ENCODE assay signal across 28 mouse cellular contexts in genomic region chr9:115046701-115047100, GRCm38 (mm10).
A peak's percentile ranks its signal among the peaks of the same experiment; 100 is the strongest.
DNase-seq lines count a peak whose midpoint lies in the region; ATAC-seq and TF ChIP-seq lines count a peak whose summit lies in the region.
"Had no signal": no experiment of that assay in that cellular context is flagged by ENCODE, and none has a peak within 500 bp of the region (broad histone marks: within the 10 kb centered on the region; RNA-seq: fewer than 3 reads in every experiment).

No protein-coding gene starts in this region.

- no peaks in the 10 kb centered on the region for H3K36me3 ChIP-seq in midbrain, embryonic 10.5 days
- H3K36me3 ChIP-seq in midbrain, postnatal 0 days (ENCODE audit: insufficient read depth, low read length): no peaks in the 10 kb centered on the region
- no peaks in the 10 kb centered on the region for H3K36me3 ChIP-seq in small intestine, adult 2 months (ENCODE audit: control insufficient read depth, insufficient read depth, low read length)
- H3K36me3 ChIP-seq: embryonic facial prominence, embryonic 12.5 days; embryonic facial prominence, embryonic 15.5 days; forebrain, embryonic 15.5 days; G1E; heart, embryonic 12.5 days; heart, embryonic 15.5 days; hindbrain, embryonic 10.5 days; hindbrain, embryonic 13.5 days had no signal

- H3K4me1 ChIP-seq in midbrain, embryonic 10.5 days: peaks cover 37% of the 10 kb centered on the region
- no peaks in the 10 kb centered on the region for H3K4me1 ChIP-seq in midbrain, postnatal 0 days (ENCODE audit: insufficient read depth, low read length)
- H3K4me1 ChIP-seq in small intestine, adult 2 months (ENCODE audit: control insufficient read depth, insufficient read depth, insufficient read length, low read length): peaks cover 35% of the 10 kb centered on the region
- H3K4me1 ChIP-seq: embryonic facial prominence, embryonic 15.5 days had no signal

- ATAC-seq in midbrain, postnatal 0 days (ENCODE audit: low FRiP score): no peak
- no peak for ATAC-seq in megakaryocyte progenitor cell, adult 5-6 weeks (replicated peaks; ENCODE audit: poor library complexity)
- ATAC-seq: forebrain, embryonic 15.5 days; Patski had no signal

- no peak overlapping the region for H3K4me3 ChIP-seq in midbrain, embryonic 10.5 days
- no peak overlapping the region for H3K4me3 ChIP-seq in midbrain, postnatal 0 days (ENCODE audit: low read depth, low read length)
- H3K4me3 ChIP-seq in small intestine, adult 2 months (ENCODE audit: low read depth, low read length): no peak overlapping the region
- H3K4me3 ChIP-seq: embryonic facial prominence, embryonic 12.5 days; embryonic facial prominence, embryonic 15.5 days; forebrain, embryonic 15.5 days; heart, embryonic 12.5 days; heart, embryonic 15.5 days; hindbrain, embryonic 10.5 days; hindbrain, embryonic 13.5 days had no signal

- no peak for TF ChIP-seq CTCF in midbrain, postnatal 0 days (IDR thresholded peaks at IDR 0.05)
- no peak for TF ChIP-seq CTCF in small intestine, adult 2 months (IDR thresholded peaks at IDR 0.05; ENCODE audit: extremely low read depth, insufficient read length, insufficient replicate concordance, low read depth, low read length)

- DNase-seq in kidney, adult 11 months: peak; percentile 53
- DNase-seq in kidney, postnatal 4 days: no peak
- peak; percentile 53 to 57 for DNase-seq in kidney, adult 8-10 months
- DNase-seq in kidney, postnatal 10 days: no peak
- no peak for DNase-seq in midbrain, embryonic 10.5 days (ENCODE audit: low spot score)
- no peak for DNase-seq in midbrain, postnatal 0 days (ENCODE audit: low spot score)
- DNase-seq: adrenal gland, postnatal 10 days; adrenal gland, postnatal 36 days; B cell, adult 2 months; cerebellum, adult 2 months; cerebellum, adult 9-11 months; cerebellum, postnatal 25 days; gastrocnemius, postnatal 25 days; heart, adult 18-20 months; heart, postnatal 10 days; heart, postnatal 36 days had no signal

- WGBS in midbrain, embryonic 10.5 days: 91% methylated on average over 8 of the region's 8 CpGs
- WGBS in midbrain, postnatal 0 days: 89% methylated on average over 8 of the region's 8 CpGs
- 69% methylated on average over 8 of the region's 8 CpGs for WGBS in small intestine, adult 2 months

- TF ChIP-seq POLR2A in small intestine, adult 2 months (IDR thresholded peaks at IDR 0.05; ENCODE audit: low read depth, low read length): no peak

- H3K9me3 ChIP-seq in midbrain, embryonic 10.5 days (replicated peaks): no peaks in the 10 kb centered on the region
- no peaks in the 10 kb centered on the region for H3K9me3 ChIP-seq in midbrain, postnatal 0 days (ENCODE audit: low read length)
- H3K9me3 ChIP-seq: embryonic facial prominence, embryonic 12.5 days; embryonic facial prominence, embryonic 15.5 days; forebrain, embryonic 15.5 days; heart, embryonic 12.5 days; heart, embryonic 15.5 days; hindbrain, embryonic 10.5 days; hindbrain, embryonic 13.5 days had no signal

- no peak overlapping the region for H3K9ac ChIP-seq in midbrain, postnatal 0 days (replicated peaks; ENCODE audit: low read length, poor library complexity, severe bottlenecking)
- H3K9ac ChIP-seq: embryonic facial prominence, embryonic 12.5 days; embryonic facial prominence, embryonic 15.5 days; forebrain, embryonic 15.5 days; heart, embryonic 12.5 days; heart, embryonic 15.5 days; hindbrain, embryonic 13.5 days had no signal

- 0 out of 2 replicates have a peak overlapping the region, but pooled peaks have one; percentile 23 for H3K27ac ChIP-seq in midbrain, embryonic 10.5 days (replicated peaks)
- H3K27ac ChIP-seq in midbrain, postnatal 0 days (ENCODE audit: low read depth, low read length): no peak overlapping the region
- H3K27ac ChIP-seq in small intestine, adult 2 months (ENCODE audit: insufficient read depth, low read depth, low read length): peak overlapping the region; percentile 67
- H3K27ac ChIP-seq: embryonic facial prominence, embryonic 15.5 days; forebrain, embryonic 15.5 days; heart, embryonic 15.5 days; hindbrain, embryonic 10.5 days; hindbrain, embryonic 13.5 days had no signal

- H3K4me2 ChIP-seq in midbrain, postnatal 0 days (ENCODE audit: low read depth, low read length, poor library complexity, severe bottlenecking): no peak overlapping the region
- H3K4me2 ChIP-seq: embryonic facial prominence, embryonic 12.5 days; embryonic facial prominence, embryonic 15.5 days; forebrain, embryonic 15.5 days; heart, embryonic 12.5 days; heart, embryonic 15.5 days; hindbrain, embryonic 13.5 days had no signal

- H3K27me3 ChIP-seq in midbrain, embryonic 10.5 days (ENCODE audit: low read depth, poor library complexity, severe bottlenecking): no peaks in the 10 kb centered on the region
- H3K27me3 ChIP-seq in midbrain, postnatal 0 days (ENCODE audit: insufficient read depth, low read length): no peaks in the 10 kb centered on the region
- no peaks in the 10 kb centered on the region for H3K27me3 ChIP-seq in small intestine, adult 2 months (ENCODE audit: control insufficient read depth, insufficient read depth, low read length)
- H3K27me3 ChIP-seq: CH12.LX; embryonic facial prominence, embryonic 12.5 days; embryonic facial prominence, embryonic 15.5 days; forebrain, embryonic 15.5 days; heart, embryonic 12.5 days; heart, embryonic 15.5 days; hindbrain, embryonic 13.5 days; Patski had no signal

Comparison
In these comparisons a context has a peak if more than half of its experiments do, and no peak if none do; other contexts are left out.
1. DNase-seq: peak in kidney, adult 11 months (single experiment) and kidney, adult 8-10 months (2 of 2); none in kidney, postnatal 4 days (0 of 2), kidney, postnatal 10 days (single experiment), midbrain, embryonic 10.5 days (single experiment) and midbrain, postnatal 0 days (single experiment).